Mouse (Mus musculus): ENCODE measurements at regions not wholly inside any gene's neighbourhood (a gene's known extent, or its start where the extent isn't known, plus 50 kb on each side); places are given as distances from the start of the nearest gene placed in this dataset.

DNA sequence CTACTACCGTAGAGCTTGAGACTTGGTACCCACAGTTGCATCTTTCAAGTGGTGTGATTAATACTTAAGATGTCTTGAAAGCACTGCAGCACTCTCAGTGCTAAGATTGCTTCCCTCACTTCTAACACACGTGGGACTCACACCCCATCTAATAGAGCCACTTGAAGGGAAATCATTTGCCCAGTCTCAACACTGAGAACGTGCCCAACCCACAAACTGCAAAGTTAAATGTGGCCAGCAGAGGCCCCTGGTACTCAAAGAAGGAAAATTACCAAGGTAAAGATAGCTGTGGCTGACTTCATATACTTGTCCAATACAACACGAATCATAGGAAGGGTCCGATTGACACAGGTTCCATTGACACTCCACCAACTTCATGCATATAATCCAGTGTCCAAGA is 238.4 kb upstream of the Rps6ka3 start:
- TF ChIP-seq HCFC1 (IDR thresholded peaks at IDR 0.05; ENCODE audit: low read depth, low read length) (no peak), CTCF (conservative IDR thresholded peaks at IDR 0.05 in 1 of 2, IDR thresholded peaks at IDR 0.05 in 1 of 2; ENCODE audit: low read depth in 2 of 2, low read length in 2 of 2) (peak in 1 of 2 experiments; percentile 50; a peak in 2 of 4 replicates), USF2 (conservative IDR thresholded peaks at IDR 0.05; ENCODE audit: low read depth, low read length) (no peak), POLR2A (IDR thresholded peaks at IDR 0.05; ENCODE audit: low read depth, low read length) (no peak), NELFE (IDR thresholded peaks at IDR 0.05; ENCODE audit: low read depth, low read length) (no peak), ZNF384 (IDR thresholded peaks at IDR 0.05; ENCODE audit: low read depth, low read length) (no peak), CHD1 (IDR thresholded peaks at IDR 0.05; ENCODE audit: low read depth, low read length) (no peak), MYC (IDR thresholded peaks at IDR 0.05; ENCODE audit: low read depth, low read length) (no peak)

All from CH12.LX (cell line).